Mouse (Mus musculus): ENCODE data around the gene Ankar. TPM values are rescaled to one million over a fixed set of nuclear protein-coding genes. Genes with fewer than 3 reads are reported as not detected.

The Ankar gene
- polyA plus RNA-seq, 2 experiments: not detected

GRCm38 (mm10) chr1:72601233-72601632 lies 99.1 kb downstream of the Ankar start:
- Histone ChIP-seq H3K4me1 (replicated peaks; ENCODE audit: control insufficient read depth in 2 of 2, insufficient read depth in 2 of 2, low read length in 1 of 2) (no peaks in the 10 kb centered on the region), H3K4me3 (ENCODE audit: insufficient read depth in 1 of 2, low read depth in 2 of 2, low read length in 2 of 2) (no peak overlapping the region), H3K27me3 (ENCODE audit: control insufficient read depth, insufficient read depth, low read length) (no peaks in the 10 kb centered on the region), H3K36me3 (replicated peaks; ENCODE audit: control insufficient read depth, insufficient read depth, low read depth) (peaks cover 6% of the 10 kb centered on the region), H3K9me3 (ENCODE audit: control insufficient read depth, low read length) (no peaks in the 10 kb centered on the region), H3K4me2 (ENCODE audit: low read depth) (no peak overlapping the region), H3K27ac (no peak overlapping the region), H3K9ac (replicated peaks) (no peak overlapping the region)
- no peak for TF ChIP-seq CTCF (IDR thresholded peaks at IDR 0.05; ENCODE audit: low read depth)
- TF ChIP-seq EP300 (IDR thresholded peaks at IDR 0.05; ENCODE audit: low read depth): no peak
- no peak for ATAC-seq (ENCODE audit: insufficient read depth)
- 80% methylated on average over 7 of the region's 7 CpGs for WGBS (ENCODE audit: insufficient replicate concordance)
- no peak for DNase-seq (ENCODE audit: low read depth in 3 of 3, low spot score in 3 of 3)

GRCm38 (mm10) chr1:72600778-72601177 lies 99.6 kb downstream of the Ankar start:
- ATAC-seq (ENCODE audit: insufficient read depth) (no peak), DNase-seq (ENCODE audit: low read depth in 3 of 3, low spot score in 3 of 3) (no peak)
- no peak for TF ChIP-seq EP300 (IDR thresholded peaks at IDR 0.05; ENCODE audit: low read depth)
- TF ChIP-seq CTCF (IDR thresholded peaks at IDR 0.05; ENCODE audit: low read depth): no peak
- no peak overlapping the region for H3K27ac ChIP-seq
- H3K36me3 ChIP-seq (replicated peaks; ENCODE audit: control insufficient read depth, insufficient read depth, low read depth): peaks cover 10% of the 10 kb centered on the region
- no peak overlapping the region for H3K4me2 ChIP-seq (ENCODE audit: low read depth)
- 61% methylated on average over 5 of the region's 5 CpGs for WGBS (ENCODE audit: insufficient replicate concordance)
- H3K27me3 ChIP-seq (ENCODE audit: control insufficient read depth, insufficient read depth, low read length): no peaks in the 10 kb centered on the region
- H3K9ac ChIP-seq (replicated peaks): no peak overlapping the region
- H3K4me3 ChIP-seq (ENCODE audit: insufficient read depth in 1 of 2, low read depth in 2 of 2, low read length in 2 of 2): no peak overlapping the region
- H3K9me3 ChIP-seq (ENCODE audit: control insufficient read depth, low read length): no peaks in the 10 kb centered on the region
- H3K4me1 ChIP-seq (replicated peaks; ENCODE audit: control insufficient read depth in 2 of 2, insufficient read depth in 2 of 2, low read length in 1 of 2): no peaks in the 10 kb centered on the region

- Histone ChIP-seq H3K27ac (no peak overlapping the region), H3K4me3 (ENCODE audit: insufficient read depth in 1 of 2, low read depth in 2 of 2, low read length in 2 of 2) (no peak overlapping the region), H3K9me3 (ENCODE audit: control insufficient read depth, low read length) (no peaks in the 10 kb centered on the region), H3K4me1 (replicated peaks; ENCODE audit: control insufficient read depth in 2 of 2, insufficient read depth in 2 of 2, low read length in 1 of 2) (no peaks in the 10 kb centered on the region), H3K27me3 (ENCODE audit: control insufficient read depth, insufficient read depth, low read length) (no peaks in the 10 kb centered on the region), H3K9ac (replicated peaks) (no peak overlapping the region), H3K36me3 (replicated peaks; ENCODE audit: control insufficient read depth, insufficient read depth, low read depth) (peaks cover 12% of the 10 kb centered on the region), H3K4me2 (ENCODE audit: low read depth) (no peak overlapping the region)
- ATAC-seq (ENCODE audit: insufficient read depth): no peak
- WGBS (ENCODE audit: insufficient replicate concordance): 74% methylated on average over 21 of the region's 21 CpGs
- no peak for DNase-seq (ENCODE audit: low read depth in 3 of 3, low spot score in 3 of 3)
- no peak for TF ChIP-seq EP300 (IDR thresholded peaks at IDR 0.05; ENCODE audit: low read depth)
- no peak for TF ChIP-seq CTCF (IDR thresholded peaks at IDR 0.05; ENCODE audit: low read depth)
These were observed 101.0 kb downstream of the Ankar start for GRCm38 (mm10) chr1:72599146-72600101.

- no peak for DNase-seq (ENCODE audit: low read depth in 3 of 3, low spot score in 3 of 3)
- no peak overlapping the region for H3K4me3 ChIP-seq (ENCODE audit: insufficient read depth in 1 of 2, low read depth in 2 of 2, low read length in 2 of 2)
- H3K27me3 ChIP-seq (ENCODE audit: control insufficient read depth, insufficient read depth, low read length): no peaks in the 10 kb centered on the region
- ATAC-seq (ENCODE audit: insufficient read depth): no peak
- 65% methylated on average over 5 of the region's 5 CpGs for WGBS (ENCODE audit: insufficient replicate concordance)
- H3K36me3 ChIP-seq (replicated peaks; ENCODE audit: control insufficient read depth, insufficient read depth, low read depth): peaks cover 8% of the 10 kb centered on the region
- no peaks in the 10 kb centered on the region for H3K4me1 ChIP-seq (replicated peaks; ENCODE audit: control insufficient read depth in 2 of 2, insufficient read depth in 2 of 2, low read length in 1 of 2)
- no peak for TF ChIP-seq EP300 (IDR thresholded peaks at IDR 0.05; ENCODE audit: low read depth)
- no peak for TF ChIP-seq CTCF (IDR thresholded peaks at IDR 0.05; ENCODE audit: low read depth)
- no peak overlapping the region for H3K9ac ChIP-seq (replicated peaks)
- no peak overlapping the region for H3K27ac ChIP-seq
- H3K9me3 ChIP-seq (ENCODE audit: control insufficient read depth, low read length): no peaks in the 10 kb centered on the region
- no peak overlapping the region for H3K4me2 ChIP-seq (ENCODE audit: low read depth)
These were observed 104.1 kb downstream of the Ankar start for GRCm38 (mm10) chr1:72596231-72596630.

- Histone ChIP-seq H3K4me1 (replicated peaks; ENCODE audit: control insufficient read depth in 2 of 2, insufficient read depth in 2 of 2, low read length in 1 of 2) (no peaks in the 10 kb centered on the region), H3K9me3 (ENCODE audit: control insufficient read depth, low read length) (no peaks in the 10 kb centered on the region), H3K4me2 (ENCODE audit: low read depth) (no peak overlapping the region), H3K4me3 (ENCODE audit: insufficient read depth in 1 of 2, low read depth in 2 of 2, low read length in 2 of 2) (no peak overlapping the region), H3K27me3 (ENCODE audit: control insufficient read depth, insufficient read depth, low read length) (no peaks in the 10 kb centered on the region), H3K9ac (replicated peaks) (no peak overlapping the region), H3K27ac (no peak overlapping the region), H3K36me3 (replicated peaks; ENCODE audit: control insufficient read depth, insufficient read depth, low read depth) (peaks cover 7% of the 10 kb centered on the region)
- WGBS (ENCODE audit: insufficient replicate concordance): 80% methylated on average over 12 of the region's 12 CpGs
- TF ChIP-seq EP300 (IDR thresholded peaks at IDR 0.05; ENCODE audit: low read depth) (no peak), CTCF (IDR thresholded peaks at IDR 0.05; ENCODE audit: low read depth) (no peak)
- ATAC-seq (ENCODE audit: insufficient read depth) (no peak), DNase-seq (ENCODE audit: low read depth in 3 of 3, low spot score in 3 of 3) (no peak)
These were observed 104.7 kb downstream of the Ankar start for GRCm38 (mm10) chr1:72595686-72596085.

Measured in liver, embryonic 14.5 days (tissue).